Mouse (Mus musculus): Measurements from ENCODE around the gene 3100002H09Rik.

3100002H09Rik gene

DNA sequence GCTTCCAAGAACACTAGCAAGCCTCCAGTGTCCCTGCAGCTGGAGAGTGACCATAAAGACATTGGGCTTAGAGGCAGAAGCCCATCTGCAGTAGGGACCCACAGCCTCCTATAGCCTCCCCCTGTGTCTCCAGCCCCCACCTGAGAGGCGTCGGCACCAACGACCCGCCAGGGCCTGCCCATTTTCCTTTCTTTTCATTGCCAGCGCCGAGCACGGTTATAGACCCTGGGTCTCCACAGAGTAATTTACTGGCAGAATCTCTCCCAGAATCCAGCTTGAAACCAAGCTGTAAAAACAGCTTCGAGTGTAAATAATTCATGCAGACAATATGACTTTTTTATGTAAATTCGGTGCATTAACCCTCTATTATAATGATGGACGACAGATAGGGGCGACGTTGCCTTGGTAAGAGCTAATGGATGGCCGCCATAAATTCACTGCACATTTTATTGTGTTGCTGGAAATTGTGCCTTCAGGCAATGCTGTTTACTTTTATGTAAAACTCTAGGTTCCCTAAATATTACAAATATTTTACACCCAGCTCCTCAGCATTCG lies 4.9 kb upstream of the 3100002H09Rik start:
- no peak for DNase-seq (ENCODE audit: low spot score)

GRCm38 (mm10) chr4:124614189-124614588 lies 3.6 kb upstream of the 3100002H09Rik start:
- DNase-seq (ENCODE audit: low spot score), result no peak

DNA sequence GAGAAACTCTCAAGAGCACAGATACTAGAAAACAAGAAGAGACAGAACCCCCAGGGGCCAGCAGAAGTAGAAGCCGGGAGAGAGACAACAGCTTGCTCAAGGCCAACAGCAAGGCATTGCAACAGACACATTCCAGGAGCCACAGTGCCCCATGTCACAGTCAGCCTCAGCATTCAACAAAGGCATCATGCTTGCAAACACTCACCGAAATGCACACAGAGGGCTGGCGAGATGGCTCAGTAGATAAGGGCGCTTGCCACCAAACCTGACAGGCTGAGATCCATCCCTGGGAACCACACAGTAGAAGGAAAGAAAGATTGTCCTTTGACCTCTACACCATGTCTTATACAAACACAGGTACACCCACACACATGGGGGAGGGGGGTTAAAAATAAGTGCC lies 1.2 kb upstream of the 3100002H09Rik start:
- DNase-seq (ENCODE audit: low spot score), result no peak

DNA sequence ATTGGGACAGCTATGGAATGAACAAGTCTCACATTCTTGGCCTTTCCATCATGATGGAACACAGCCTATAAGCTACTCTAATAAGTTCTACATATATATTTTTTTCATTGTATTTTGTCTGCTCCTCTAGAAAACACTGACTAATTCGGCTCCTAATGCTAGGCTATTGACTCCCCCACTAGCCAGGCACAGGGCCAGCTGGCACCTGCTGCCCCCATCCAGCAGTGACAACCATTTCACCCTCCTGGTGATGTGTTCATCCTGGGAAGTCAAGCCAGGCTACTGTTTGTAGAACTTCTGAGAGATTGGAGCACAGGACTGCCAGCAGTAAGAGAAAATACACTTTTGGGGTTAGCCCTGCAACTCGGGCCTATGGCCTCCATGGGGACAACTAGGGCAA lies 537 bp downstream of the 3100002H09Rik start:
- no peak for DNase-seq (ENCODE audit: low spot score)

GRCm38 (mm10) chr4:124607166-124607565 lies 3.4 kb downstream of the 3100002H09Rik start:
- no peak for DNase-seq (ENCODE audit: low spot score)

- no peak for DNase-seq (ENCODE audit: low spot score)
Observed at GRCm38 (mm10) chr4:124606180-124606579, 4.4 kb downstream of the 3100002H09Rik start.

DNA sequence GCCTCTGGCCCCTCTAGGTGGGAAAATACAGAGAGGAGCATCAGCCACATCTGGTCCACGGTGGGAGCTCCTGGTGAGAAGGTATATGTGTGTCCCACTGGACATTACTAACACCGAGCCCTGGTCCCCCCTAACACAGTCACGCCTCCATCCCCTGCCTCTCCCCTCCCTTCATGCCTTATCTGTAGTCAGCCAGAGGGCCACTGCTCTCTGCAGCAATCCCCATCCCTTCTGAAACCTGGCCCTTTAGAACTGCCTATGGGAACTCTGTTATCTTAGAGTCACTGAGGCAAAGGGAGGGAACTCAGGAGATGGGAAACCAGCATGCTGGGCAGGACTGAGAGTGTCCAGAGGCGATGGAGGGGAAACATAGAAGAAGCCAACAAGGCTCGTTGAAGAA lies 5.3 kb downstream of the 3100002H09Rik start:
- no peak for DNase-seq (ENCODE audit: low spot score)

GRCm38 (mm10) chr4:124603712-124604111 lies 6.9 kb downstream of the 3100002H09Rik start:
- DNase-seq (ENCODE audit: low spot score), result no peak

DNA sequence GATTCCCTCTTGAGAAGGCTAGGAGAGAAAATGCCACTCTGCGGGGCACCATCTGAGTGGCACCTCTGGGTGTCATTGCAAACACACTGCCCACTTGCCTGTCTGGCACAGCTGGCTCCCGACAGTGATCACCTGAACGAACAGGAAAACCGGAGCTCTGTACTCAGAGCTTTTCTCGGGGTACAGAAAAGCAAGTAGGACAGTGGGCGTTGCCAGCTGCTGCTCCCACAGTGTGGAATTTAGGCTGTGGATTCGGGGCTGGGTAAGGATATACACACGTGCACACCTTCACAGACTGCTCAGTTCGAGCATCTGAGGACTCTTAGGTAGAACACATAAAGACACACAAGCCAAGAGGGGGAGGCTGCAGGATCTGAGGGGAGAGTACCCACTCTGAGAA lies 14.7 kb downstream of the 3100002H09Rik start:
- DNase-seq (ENCODE audit: low spot score), result no peak

DNA sequence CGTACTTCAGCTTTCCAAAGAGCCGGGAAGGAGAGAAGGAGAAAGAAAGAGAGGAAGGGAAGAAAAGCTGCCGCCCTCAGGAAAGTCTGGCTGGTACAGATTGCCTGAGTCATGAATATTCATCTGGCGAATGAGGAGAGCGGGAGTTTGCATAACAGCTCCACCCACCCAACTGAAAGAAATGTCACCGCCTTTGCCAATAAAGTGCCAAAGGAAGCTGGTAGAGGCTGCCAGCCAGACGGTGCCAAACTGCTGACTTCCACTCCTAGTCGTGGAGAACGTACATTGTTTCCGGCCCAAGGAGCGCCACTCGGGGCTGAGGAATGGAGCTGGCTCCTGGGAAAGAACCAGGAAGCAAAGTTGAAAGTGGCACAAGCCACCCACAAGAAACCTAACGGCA lies 15.7 kb downstream of the 3100002H09Rik start:
- DNase-seq (ENCODE audit: low spot score), result no peak

DNA sequence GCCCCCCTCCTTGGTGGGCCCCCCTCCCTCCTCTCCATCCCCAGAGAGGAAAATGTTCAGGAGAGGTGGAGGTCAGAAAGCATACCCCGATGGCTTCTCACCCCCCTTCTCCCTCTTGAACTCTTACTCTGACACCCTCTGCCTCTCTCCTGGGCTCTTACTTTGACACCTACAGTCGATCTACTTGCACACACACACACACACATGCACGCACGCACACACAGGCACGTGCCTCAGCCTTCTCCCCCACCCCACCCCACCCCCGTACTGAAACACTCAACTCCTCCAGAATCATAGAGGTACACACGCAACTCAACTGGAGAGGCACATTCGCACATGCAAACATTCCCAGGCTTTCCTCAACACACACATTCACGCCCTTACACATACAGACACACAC lies 16.9 kb downstream of the 3100002H09Rik start:
- no peak for DNase-seq (ENCODE audit: low spot score)

DNA sequence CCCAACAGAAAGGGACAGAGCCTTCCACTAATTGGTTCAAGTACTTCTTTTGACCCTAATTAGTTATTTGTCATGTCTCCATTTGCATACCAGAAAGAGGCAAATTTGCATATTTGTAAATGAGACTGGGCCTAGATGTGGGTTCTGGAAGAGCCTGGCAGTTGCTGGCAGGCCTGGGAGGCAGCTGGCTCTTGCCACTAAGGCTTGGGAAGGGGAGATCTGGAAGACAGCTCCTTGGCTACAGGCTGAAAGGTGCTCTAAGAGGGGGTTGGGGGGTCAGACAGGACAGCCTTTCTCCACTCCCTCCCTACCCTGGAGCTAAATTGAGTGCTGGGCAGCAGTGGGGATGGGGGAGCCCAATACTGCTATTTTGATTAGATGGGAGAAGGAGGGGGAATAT lies 17.4 kb downstream of the 3100002H09Rik start:
- DNase-seq (ENCODE audit: low spot score), result no peak

DNA sequence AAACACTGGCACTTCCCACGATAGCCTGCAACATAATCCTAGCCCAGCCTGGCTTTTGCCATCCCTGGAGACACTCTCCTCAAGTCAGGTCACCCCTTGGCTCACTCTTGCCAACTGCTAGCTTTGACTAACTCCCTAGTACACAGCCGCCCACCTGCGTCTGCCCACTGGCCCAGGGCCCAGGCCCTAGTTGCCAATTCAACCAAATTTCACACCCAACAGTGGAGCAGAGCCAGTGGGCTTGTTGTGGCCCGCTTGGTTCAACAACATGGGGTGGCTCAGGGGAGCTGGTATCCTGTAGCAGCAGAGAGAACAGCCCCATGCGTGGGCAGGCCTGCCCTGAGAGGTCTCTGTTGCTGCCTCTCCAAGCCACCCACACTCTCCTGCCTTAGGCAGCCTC lies 18.4 kb downstream of the 3100002H09Rik start:
- no peak for DNase-seq (ENCODE audit: low spot score)

DNA sequence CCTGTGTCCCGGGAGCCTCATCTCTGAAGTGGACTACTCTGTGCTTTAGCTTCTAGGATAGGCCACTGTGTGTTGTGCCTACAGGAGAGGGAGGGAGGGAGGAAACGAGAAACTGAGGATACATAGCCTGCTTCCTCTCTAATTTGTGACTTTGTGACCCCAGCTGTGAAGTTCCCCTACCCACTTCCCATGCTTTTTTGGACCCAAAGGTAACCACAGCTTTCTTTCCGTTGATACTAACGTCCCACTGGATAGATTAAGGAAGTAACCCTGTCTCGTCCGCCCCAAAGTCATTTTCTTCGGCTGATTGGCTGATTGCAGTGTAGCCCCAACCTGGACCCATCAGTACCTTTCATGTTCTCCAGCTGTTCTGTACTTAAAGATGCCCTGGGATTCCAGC lies 29.9 kb downstream of the 3100002H09Rik start:
- DNase-seq (ENCODE audit: low spot score), result no peak

DNA sequence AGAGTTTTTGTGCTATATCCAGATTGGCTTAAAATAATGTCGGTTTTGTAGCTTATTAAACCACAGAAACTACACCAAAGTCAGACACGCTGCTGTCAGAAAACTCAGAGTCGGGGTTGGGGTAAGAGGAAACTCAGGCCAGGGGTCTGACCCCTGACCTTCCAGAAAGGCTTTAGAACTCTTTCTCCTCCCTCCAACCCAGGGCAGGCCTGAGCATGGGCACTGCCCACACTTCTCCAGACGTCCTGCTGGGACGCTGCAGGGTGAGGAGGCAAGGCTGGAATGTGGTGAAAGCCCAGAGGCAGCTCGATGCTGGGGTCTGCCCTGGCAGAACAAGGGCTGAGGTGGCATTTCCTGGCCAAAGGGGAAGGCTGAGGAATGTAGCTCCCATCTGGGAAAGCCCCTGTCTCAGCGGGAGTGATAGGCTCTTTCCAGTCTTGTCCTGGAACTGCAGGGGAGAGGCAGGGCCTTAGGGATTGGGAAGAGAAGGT lies 34.6 kb downstream of the 3100002H09Rik start:
- DNase-seq (ENCODE audit: low spot score), result no peak

DNA sequence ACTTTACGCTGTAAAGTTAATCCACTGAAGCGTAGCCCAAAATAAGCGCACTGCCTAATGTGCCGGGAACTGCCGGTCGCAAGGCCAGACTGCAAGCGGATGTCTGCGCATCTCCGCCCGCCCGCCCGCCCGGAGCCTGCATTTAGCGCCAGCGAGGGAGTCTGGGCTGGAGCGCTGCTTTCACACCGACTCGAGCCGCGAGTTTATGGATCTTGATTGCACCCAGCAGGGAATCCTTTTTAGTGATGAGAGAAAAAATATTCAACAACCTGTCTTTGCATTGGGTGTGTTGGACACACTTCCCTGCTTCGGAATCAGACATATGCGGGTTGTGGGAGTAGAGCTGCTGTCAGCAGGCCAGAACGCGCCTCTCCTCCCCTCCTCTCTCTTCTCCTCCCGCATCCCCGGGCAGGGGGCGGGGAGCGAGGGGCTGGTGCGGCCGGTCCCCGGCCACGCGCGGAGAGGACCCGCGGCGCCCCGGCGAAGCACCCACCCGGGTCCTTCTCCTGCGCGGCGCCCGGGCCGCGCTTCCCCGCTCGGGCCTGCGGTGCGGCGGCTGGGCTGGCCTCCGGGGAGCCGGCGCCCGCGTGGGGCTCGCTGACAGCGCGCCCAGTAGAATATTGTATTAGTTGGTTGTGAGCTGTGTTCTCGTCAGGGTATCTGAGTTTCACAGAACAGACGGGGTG lies 35.2 kb downstream of the 3100002H09Rik start:
- DNase-seq (ENCODE audit: low spot score), result peak; percentile 48

GRCm38 (mm10) chr4:124573586-124573985 lies 37.0 kb downstream of the 3100002H09Rik start:
- DNase-seq (ENCODE audit: low spot score), result no peak

DNA sequence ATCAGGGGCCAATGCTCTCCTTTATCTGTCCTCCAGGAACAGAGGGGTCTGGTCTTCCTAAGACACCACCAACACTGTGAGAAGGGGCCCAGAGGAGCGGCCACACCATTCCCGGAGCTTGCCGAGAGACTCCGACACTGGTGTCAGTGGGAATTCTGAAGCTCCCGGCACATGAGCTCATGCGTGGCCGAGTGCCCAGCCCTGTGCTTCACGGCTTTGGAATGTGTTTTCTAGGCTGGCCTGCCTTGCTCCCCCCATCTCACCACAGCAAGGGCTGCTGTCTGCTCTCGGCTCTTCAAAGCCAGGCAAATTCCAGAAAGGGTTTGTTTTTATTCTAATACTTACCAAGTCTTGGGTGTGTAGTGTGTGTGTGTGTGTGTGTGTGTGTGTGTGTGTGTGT lies 39.6 kb downstream of the 3100002H09Rik start:
- peak; percentile 76 for DNase-seq (ENCODE audit: low spot score)

- DNase-seq (ENCODE audit: low spot score), result no peak
Observed at GRCm38 (mm10) chr4:124569661-124570060, 40.9 kb downstream of the 3100002H09Rik start.

DNA sequence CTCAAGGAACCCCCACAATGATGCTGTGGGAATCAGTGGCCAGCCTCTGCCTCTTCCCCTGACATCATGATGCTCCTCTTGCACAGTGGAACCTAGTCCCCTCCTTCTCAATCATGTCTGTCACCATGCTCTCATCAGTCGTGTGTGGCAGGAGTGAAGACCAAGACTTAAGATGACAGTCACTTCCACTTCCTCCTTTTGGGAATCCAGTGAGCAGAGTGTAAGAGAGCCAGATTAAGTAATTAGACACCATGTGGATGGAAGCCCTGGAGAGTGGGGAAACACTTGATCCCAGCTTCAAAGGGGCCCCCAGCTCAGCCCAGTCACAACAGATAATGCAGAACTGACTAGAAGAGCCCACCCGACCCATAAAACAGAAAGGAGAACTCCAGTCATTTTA lies 47.2 kb downstream of the 3100002H09Rik start:
- DNase-seq (ENCODE audit: low spot score), result no peak

- DNase-seq (ENCODE audit: low spot score), result no peak
Observed at GRCm38 (mm10) chr4:124562721-124563120, 47.9 kb downstream of the 3100002H09Rik start.

Data from testis, postnatal 10 days (tissue).